8 mouse cellular contexts compared by ENCODE assay signal in genomic region chr16:58669264-58669663, GRCm38 (mm10). TPM values are rescaled to one million over a fixed set of nuclear protein-coding genes. Genes with fewer than 3 reads are reported as not detected.
DNase-seq lines count a peak whose midpoint lies in the region; ATAC-seq and TF ChIP-seq lines count a peak whose summit lies in the region.

No protein-coding gene starts in this region.

- H3K9me3 ChIP-seq in hindbrain, embryonic 10.5 days: no peaks in the 10 kb centered on the region
- H3K9me3 ChIP-seq in midbrain, embryonic 10.5 days (replicated peaks): no peaks in the 10 kb centered on the region

- ATAC-seq in granulocyte monocyte progenitor cell, adult 5-6 weeks (replicated peaks; ENCODE audit: poor library complexity, severe bottlenecking): no peak

- H3K27ac ChIP-seq in cortical plate, adult 2 months (ENCODE audit: insufficient read depth, low read length): no peak overlapping the region
- peak overlapping the region; percentile 93; the same call in 1 of the 2 replicates for H3K27ac ChIP-seq in hindbrain, embryonic 10.5 days
- 0 out of 2 replicates have a peak overlapping the region, but pooled peaks have one; percentile 91 for H3K27ac ChIP-seq in midbrain, embryonic 10.5 days (replicated peaks)

- DNase-seq in heart, adult 18-20 months: peak; percentile 48 to 50
- DNase-seq in heart, adult 8-10 months (ENCODE audit: low spot score): no peak
- no peak for DNase-seq in hindbrain, embryonic 10.5 days (ENCODE audit: low spot score)
- DNase-seq in midbrain, embryonic 10.5 days (ENCODE audit: low spot score): no peak
- DNase-seq in right cerebral cortex, postnatal 25 days: no peak
- DNase-seq in Muller cell, postnatal 12 days (ENCODE audit: inconsistent ontology term): no peak

- WGBS in hindbrain, embryonic 10.5 days: 68% methylated on average over 5 of the region's 5 CpGs
- 66% methylated on average over 5 of the region's 5 CpGs for WGBS in midbrain, embryonic 10.5 days

- TF ChIP-seq POLR2A in cortical plate, adult 2 months (IDR thresholded peaks at IDR 0.05; ENCODE audit: extremely low read depth, insufficient read depth, low read length): no peak

- H3K27me3 ChIP-seq in hindbrain, embryonic 10.5 days (ENCODE audit: insufficient read depth, poor library complexity, severe bottlenecking): no peaks in the 10 kb centered on the region
- H3K27me3 ChIP-seq in midbrain, embryonic 10.5 days (ENCODE audit: low read depth, poor library complexity, severe bottlenecking): 0 out of 2 replicates have a peak, but pooled peaks cover 4% of the 10 kb centered on the region

- peaks cover 14% of the 10 kb centered on the region for H3K36me3 ChIP-seq in hindbrain, embryonic 10.5 days
- peaks cover 13% of the 10 kb centered on the region for H3K36me3 ChIP-seq in midbrain, embryonic 10.5 days

- no peak for TF ChIP-seq CTCF in cortical plate, adult 2 months (IDR thresholded peaks at IDR 0.05; ENCODE audit: extremely low read depth, insufficient read depth, low read length)

- H3K4me3 ChIP-seq in cortical plate, adult 2 months (ENCODE audit: insufficient read depth, low read length): peak overlapping the region; percentile 66; the same call in 1 of the 2 replicates
- H3K4me3 ChIP-seq in hindbrain, embryonic 10.5 days: peak overlapping the region; percentile 94; the same call in 1 of the 2 replicates
- peak overlapping the region; percentile 93; the same call in 1 of the 2 replicates for H3K4me3 ChIP-seq in midbrain, embryonic 10.5 days

- peaks cover 3% of the 10 kb centered on the region; the same call in 1 of the 2 replicates for H3K4me1 ChIP-seq in cortical plate, adult 2 months (ENCODE audit: control insufficient read depth, insufficient read depth, low read length)
- H3K4me1 ChIP-seq in hindbrain, embryonic 10.5 days (replicated peaks): peaks cover 13% of the 10 kb centered on the region; the same call in 1 of the 2 replicates
- H3K4me1 ChIP-seq in midbrain, embryonic 10.5 days: peaks cover 15% of the 10 kb centered on the region

RNA-seq across cellular contexts. Expression of gene Cpox, which starts 0.8 kb away (rescaled TPM):
- 10 to 100 TPM; 36.5 to 37.9 TPM for total RNA-seq in heart, adult 18-20 months (2021)
- 10 to 100 TPM; 39.1 to 46.8 (median 41.3) TPM for total RNA-seq in heart, adult 8-10 months (2022)
- polyA plus RNA-seq in cortical plate, adult 2 months (2012; rRNA removed): 37.1 and 40.6 TPM in 2 replicates
- 20.0 and 27.8 TPM in 2 replicates for polyA plus RNA-seq in hindbrain, embryonic 10.5 days (2016; fragmentation: Nextera tagmentation; extraction: Ambion mirVana)
- 20.6 and 24.1 TPM in 2 replicates for polyA plus RNA-seq in midbrain, embryonic 10.5 days (2016; fragmentation: Nextera tagmentation; extraction: Ambion mirVana)
- total RNA-seq in granulocyte monocyte progenitor cell, adult 5-6 weeks (2014; fragmentation: Nextera tagmentation): 21.9 and 32.7 TPM in 2 replicates
- 23.4 and 25.2 TPM in 2 replicates for total RNA-seq in granulocyte monocyte progenitor cell, adult 5-6 weeks (2017)

RNA-seq across cellular contexts. Expression of gene E330017A01Rik, which starts 30.7 kb away (rescaled TPM):
- total RNA-seq in heart, adult 18-20 months (2021): not detected
- not detected for total RNA-seq in heart, adult 8-10 months (2022)
- not detected in 2 replicates for polyA plus RNA-seq in cortical plate, adult 2 months (2012; rRNA removed)
- polyA plus RNA-seq in hindbrain, embryonic 10.5 days (2016; fragmentation: Nextera tagmentation; extraction: Ambion mirVana): not detected in 2 replicates
- polyA plus RNA-seq in midbrain, embryonic 10.5 days (2016; fragmentation: Nextera tagmentation; extraction: Ambion mirVana): not detected in 2 replicates
- not detected in 2 replicates for total RNA-seq in granulocyte monocyte progenitor cell, adult 5-6 weeks (2014; fragmentation: Nextera tagmentation)
- not detected in 2 replicates for total RNA-seq in granulocyte monocyte progenitor cell, adult 5-6 weeks (2017)

RNA-seq across cellular contexts. Expression of gene Gpr15, which starts 49.6 kb away (rescaled TPM):
- total RNA-seq in heart, adult 18-20 months (2021): not detected
- total RNA-seq in heart, adult 8-10 months (2022): not detected
- polyA plus RNA-seq in cortical plate, adult 2 months (2012; rRNA removed): not detected in 2 replicates
- not detected in 2 replicates for polyA plus RNA-seq in hindbrain, embryonic 10.5 days (2016; fragmentation: Nextera tagmentation; extraction: Ambion mirVana)
- polyA plus RNA-seq in midbrain, embryonic 10.5 days (2016; fragmentation: Nextera tagmentation; extraction: Ambion mirVana): 0.09 TPM in 1 of 2 replicates, not detected in the other
- total RNA-seq in granulocyte monocyte progenitor cell, adult 5-6 weeks (2014; fragmentation: Nextera tagmentation): 0.92 TPM in 1 of 2 replicates, not detected in the other
- 0.77 and 0.78 TPM in 2 replicates for total RNA-seq in granulocyte monocyte progenitor cell, adult 5-6 weeks (2017)

RNA-seq across cellular contexts. Expression of gene Gm813, which starts 52.5 kb away (rescaled TPM):
- not detected for total RNA-seq in heart, adult 18-20 months (2021)
- not detected for total RNA-seq in heart, adult 8-10 months (2022)
- polyA plus RNA-seq in cortical plate, adult 2 months (2012; rRNA removed): 0.17 TPM in 1 of 2 replicates, not detected in the other
- polyA plus RNA-seq in hindbrain, embryonic 10.5 days (2016; fragmentation: Nextera tagmentation; extraction: Ambion mirVana): not detected in 2 replicates
- not detected in 2 replicates for polyA plus RNA-seq in midbrain, embryonic 10.5 days (2016; fragmentation: Nextera tagmentation; extraction: Ambion mirVana)
- total RNA-seq in granulocyte monocyte progenitor cell, adult 5-6 weeks (2014; fragmentation: Nextera tagmentation): not detected in 2 replicates
- total RNA-seq in granulocyte monocyte progenitor cell, adult 5-6 weeks (2017): not detected in 2 replicates

RNA-seq across cellular contexts. Expression of gene Cldnd1, which starts 58.4 kb away (rescaled TPM):
- 10 to 100 TPM; 48.7 to 51.0 TPM for total RNA-seq in heart, adult 18-20 months (2021)
- total RNA-seq in heart, adult 8-10 months (2022): 10 to 100 TPM; 48.4 to 52.1 (median 49.0) TPM
- polyA plus RNA-seq in cortical plate, adult 2 months (2012; rRNA removed): 136 and 139 TPM in 2 replicates
- 98.7 and 105 TPM in 2 replicates for polyA plus RNA-seq in hindbrain, embryonic 10.5 days (2016; fragmentation: Nextera tagmentation; extraction: Ambion mirVana)
- polyA plus RNA-seq in midbrain, embryonic 10.5 days (2016; fragmentation: Nextera tagmentation; extraction: Ambion mirVana): 104 and 115 TPM in 2 replicates
- total RNA-seq in granulocyte monocyte progenitor cell, adult 5-6 weeks (2014; fragmentation: Nextera tagmentation): 27.8 and 57.0 TPM in 2 replicates
- total RNA-seq in granulocyte monocyte progenitor cell, adult 5-6 weeks (2017): 13.4 and 23.7 TPM in 2 replicates

Comparison
In these comparisons a context has a peak if more than half of its experiments do, and no peak if none do; other contexts are left out.
1. DNase-seq: peak in heart, adult 18-20 months (2 of 2); none in heart, adult 8-10 months (single experiment), hindbrain, embryonic 10.5 days (single experiment), midbrain, embryonic 10.5 days (single experiment), right cerebral cortex, postnatal 25 days (single experiment) and Muller cell, postnatal 12 days (single experiment).
2. Peak in every context shown above with its lines, with median percentiles within 50 percentile points of each other: H3K4me3 ChIP-seq.